Mouse (Mus musculus) cortical plate, adult 2 months (tissue): ENCODE data around the gene Gpr150. TPM values are rescaled to one million over a fixed set of nuclear protein-coding genes. Genes with fewer than 3 reads are reported as not detected.

Experiments used
- H3K27ac ChIP-seq: fragments of 200-500 bp; 2 replicates; pipeline ENCODE4 v1.5.1; 2012; ENCODE audit warnings: low read length, control low read depth, inconsistent platforms; ENCODE audit not compliant: insufficient read depth
- H3K4me1 ChIP-seq: fragments of 200-500 bp; 2 replicates; pipeline ENCODE4 v1.6.1; 2011; ENCODE audit warnings: low read length; ENCODE audit not compliant: control insufficient read depth, insufficient read depth
- H3K4me3 ChIP-seq: fragments of 200-500 bp; 2 replicates; pipeline ENCODE4 v1.5.1; 2011; ENCODE audit warnings: mild to moderate bottlenecking, low read length, control low read depth; ENCODE audit not compliant: insufficient read depth
- CTCF ChIP-seq: fragments of 200-500 bp; IDR thresholded peaks from 2 replicates; pipeline ENCODE4 v1.5.1; 2011; ENCODE audit warnings: mild to moderate bottlenecking, control low read depth, low read length; ENCODE audit not compliant: insufficient read depth; ENCODE audit errors: extremely low read depth
- POLR2A ChIP-seq: fragments of 200-500 bp; IDR thresholded peaks from 2 replicates; pipeline ENCODE4 v1.6.1; 2011; ENCODE audit warnings: mild to moderate bottlenecking, low read length, control low read depth; ENCODE audit not compliant: insufficient read depth; ENCODE audit errors: extremely low read depth
- polyA plus RNA-seq: library from polyadenylated mRNA; depleted of rRNA; stranded (reverse); fragments of >200 nt; gene quantifications from 2 replicates; pipeline ENCODE4 v1.2.3, GENCODE M21; 2012; rRNA removed

Gene Gpr150
- polyA plus RNA-seq: 6.0 and 7.3 TPM in 2 replicates

GRCm38 (mm10) chr13:76056896-76057266 is at the start of gene Gpr150:
Gene Gpr150 (minus strand): TSS chr13:76056996.
- Histone ChIP-seq H3K4me1 (peaks cover 2% of the 10 kb centered on the region; the same call in 1 of the 2 replicates), H3K4me3 (peak within 1 kb of the TSS; percentile 38), H3K27ac (peak within 1 kb of the TSS; percentile 13)
- TF ChIP-seq POLR2A: no peak
- no peak for TF ChIP-seq CTCF

GRCm38 (mm10) chr13:76101989-76102388 is 45.2 kb upstream of the Gpr150 start:
- Histone ChIP-seq H3K27ac (no peak overlapping the region), H3K4me1 (no peaks in the 10 kb centered on the region), H3K4me3 (no peak overlapping the region)
- TF ChIP-seq CTCF: no peak
- TF ChIP-seq POLR2A: no peak

GRCm38 (mm10) chr13:76098493-76099303 is 41.9 kb upstream of the Gpr150 start, which contains the start of the genes Arsk and Ttc37:
Gene Arsk (minus strand): TSS chr13:76098660.
Gene Ttc37 (plus strand): TSS chr13:76098734.
- H3K4me1 ChIP-seq: no peaks in the 10 kb centered on the region
- peak within 1 kb of the TSS; percentile 53 for H3K4me3 ChIP-seq
- H3K27ac ChIP-seq: 0 out of 2 replicates have a peak within 1 kb of the TSS, but pooled peaks have one; percentile 8
- TF ChIP-seq CTCF: no peak
- TF ChIP-seq POLR2A: peak; percentile 25; the same call in 1 of the 2 replicates

GRCm38 (mm10) chr13:76098116-76098492 is 41.3 kb upstream of the Gpr150 start:
- no peak for TF ChIP-seq CTCF
- no peak for TF ChIP-seq POLR2A
- Histone ChIP-seq H3K27ac (0 out of 2 replicates have a peak overlapping the region, but pooled peaks have one; percentile 8), H3K4me1 (no peaks in the 10 kb centered on the region), H3K4me3 (peak overlapping the region; percentile 53)

GRCm38 (mm10) chr13:76074323-76074722 is 17.5 kb upstream of the Gpr150 start:
- TF ChIP-seq POLR2A (no peak), CTCF (no peak)
- no peak overlapping the region for H3K4me3 ChIP-seq
- H3K27ac ChIP-seq: no peak overlapping the region
- no peaks in the 10 kb centered on the region for H3K4me1 ChIP-seq

GRCm38 (mm10) chr13:76064363-76064945 is 7.7 kb upstream of the Gpr150 start:
- TF ChIP-seq CTCF (no peak), POLR2A (no peak)
- Histone ChIP-seq H3K4me1 (no peaks in the 10 kb centered on the region), H3K27ac (no peak overlapping the region), H3K4me3 (no peak overlapping the region)

GRCm38 (mm10) chr13:76063548-76063947 is 6.8 kb upstream of the Gpr150 start:
- no peak overlapping the region for H3K27ac ChIP-seq
- H3K4me3 ChIP-seq: no peak overlapping the region
- no peak for TF ChIP-seq POLR2A
- no peak for TF ChIP-seq CTCF
- H3K4me1 ChIP-seq: no peaks in the 10 kb centered on the region

GRCm38 (mm10) chr13:76062569-76062968 is 5.8 kb upstream of the Gpr150 start:
- no peak overlapping the region for H3K27ac ChIP-seq
- H3K4me1 ChIP-seq: no peaks in the 10 kb centered on the region
- TF ChIP-seq CTCF: no peak
- TF ChIP-seq POLR2A: no peak
- H3K4me3 ChIP-seq: no peak overlapping the region

GRCm38 (mm10) chr13:76062126-76062525 is 5.3 kb upstream of the Gpr150 start:
- TF ChIP-seq CTCF: no peak
- TF ChIP-seq POLR2A: no peak
- Histone ChIP-seq H3K27ac (no peak overlapping the region), H3K4me1 (peaks cover 2% of the 10 kb centered on the region; the same call in 1 of the 2 replicates), H3K4me3 (no peak overlapping the region)

GRCm38 (mm10) chr13:76059591-76059990 is 2.8 kb upstream of the Gpr150 start:
- H3K4me3 ChIP-seq: no peak overlapping the region
- TF ChIP-seq CTCF (no peak), POLR2A (no peak)
- peaks cover 2% of the 10 kb centered on the region; the same call in 1 of the 2 replicates for H3K4me1 ChIP-seq

More at GRCm38 (mm10) chr13:76059591-76059990, 2.8 kb upstream of the Gpr150 start:
- H3K27ac ChIP-seq: no peak overlapping the region
